Mouse (Mus musculus) hindbrain, embryonic 16.5 days (tissue): ENCODE data around the gene Rtbdn. TPM values are rescaled to one million over a fixed set of nuclear protein-coding genes. Genes with fewer than 3 reads are reported as not detected.

Experiments used
- ATAC-seq: fragments of 200-750 bp; cut with Nextera tagmentation; 2 replicates; pipeline ENCODE4 v1.8.0; 2017; ENCODE audit warnings: moderate TSS enrichment, moderate library complexity
- H3K27ac ChIP-seq: fragments of 300-500 bp; sonication (generic); 2 replicates; pipeline ENCODE4 v1.5.1; 2014; ENCODE audit warnings: low read depth, mild to moderate bottlenecking, control low read depth, low read length, moderate library complexity
- H3K27me3 ChIP-seq: fragments of 300-500 bp; sonication (generic); replicated peaks from 2 replicates; pipeline ENCODE4 v1.6.1; 2014; ENCODE audit warnings: low read length; ENCODE audit not compliant: control insufficient read depth, insufficient read depth
- H3K36me3 ChIP-seq: fragments of 300-500 bp; sonication (generic); 2 replicates; pipeline ENCODE4 v1.6.1; 2014; ENCODE audit warnings: mild to moderate bottlenecking, low read length, moderate library complexity, mixed read lengths; ENCODE audit not compliant: control insufficient read depth, insufficient read depth
- H3K4me1 ChIP-seq: fragments of 300-500 bp; sonication (generic); 2 replicates; pipeline ENCODE4 v1.6.1; 2014; ENCODE audit warnings: low read depth, low read length; ENCODE audit not compliant: control insufficient read depth, insufficient read depth
- H3K4me2 ChIP-seq: fragments of 300-500 bp; sonication (generic); 2 replicates; pipeline ENCODE4 v1.6.1; 2014; ENCODE audit warnings: mild to moderate bottlenecking, low read length, control low read depth, moderate library complexity
- H3K4me3 ChIP-seq: fragments of 300-500 bp; sonication (generic); 2 replicates; pipeline ENCODE4 v1.5.1; 2014; ENCODE audit warnings: mild to moderate bottlenecking, low read length, control low read depth, moderate library complexity
- H3K9ac ChIP-seq: fragments of 300-500 bp; sonication (generic); 2 replicates; pipeline ENCODE4 v1.6.1; 2014; ENCODE audit warnings: low read depth, mild to moderate bottlenecking, control low read depth, low read length, moderate library complexity
- H3K9me3 ChIP-seq: fragments of 300-500 bp; sonication (generic); 2 replicates; pipeline ENCODE4 v1.6.1; 2014; ENCODE audit warnings: mild to moderate bottlenecking, low read length, moderate library complexity; ENCODE audit not compliant: control insufficient read depth
- WGBS: fragments of 180-500 bp; shearing (Covaris S2); extraction: QIAGEN DNeasy Blood & Tissue Kit; methylation state at CpG from one replicate; pipeline ENCODE4 v1.1.7; 2014; 5-methylcytosine and 5-hydroxymethylcytosine counted together
- polyA plus RNA-seq: library from polyadenylated mRNA; unstranded; fragments of >200 nt; fragmentation: Nextera tagmentation; extraction: Ambion mirVana; gene quantifications from 2 replicates; pipeline ENCODE4 v1.2.1, GENCODE M21; 2015

The Rtbdn gene
- polyA plus RNA-seq, 1 experiment from 2014 or later, result 3.0 TPM

- Histone ChIP-seq H3K9me3 (no peaks in the 10 kb centered on the region), H3K9ac (peak overlapping the region; percentile 62), H3K36me3 (no peaks in the 10 kb centered on the region), H3K4me3 (peak overlapping the region; percentile 42), H3K27ac (peak overlapping the region; percentile 64), H3K4me1 (peaks cover 57% of the 10 kb centered on the region), H3K27me3 (peaks cover 5% of the 10 kb centered on the region), H3K4me2 (peak overlapping the region; percentile 99)
- ATAC-seq, result peak; percentile 37
- WGBS, result 2% methylated on average over 31 of the region's 42 CpGs
Measured at GRCm38 (mm10) chr8:84979599-84980421, 33.0 kb downstream of the Rtbdn start.

- Histone ChIP-seq H3K4me3 (no peak overlapping the region), H3K9me3 (no peaks in the 10 kb centered on the region), H3K4me1 (peaks cover 59% of the 10 kb centered on the region), H3K4me2 (peak overlapping the region; percentile 6; the same call in 1 of the 2 replicates), H3K36me3 (no peaks in the 10 kb centered on the region), H3K9ac (0 out of 2 replicates have a peak overlapping the region, but pooled peaks have one; percentile 8), H3K27ac (peak overlapping the region; percentile 1; the same call in 1 of the 2 replicates), H3K27me3 (peaks cover 5% of the 10 kb centered on the region)
- WGBS, result 31% methylated on average over 11 of the region's 11 CpGs
- no peak for ATAC-seq
Measured at GRCm38 (mm10) chr8:84980622-84981358, 34.0 kb downstream of the Rtbdn start.

- peaks cover 5% of the 10 kb centered on the region for H3K27me3 ChIP-seq
Measured at GRCm38 (mm10) chr8:84981644-84982498, 35.1 kb downstream of the Rtbdn start.

GRCm38 (mm10) chr8:84982499-84983011, 35.8 kb downstream of the Rtbdn start:
- no peak for ATAC-seq
- WGBS, result 64% methylated on average over 3 of the region's 3 CpGs

More at GRCm38 (mm10) chr8:84981644-84982498, 35.1 kb downstream of the Rtbdn start:
- H3K4me1 ChIP-seq, result peaks cover 50% of the 10 kb centered on the region
- no peak overlapping the region for H3K9ac ChIP-seq
- H3K27ac ChIP-seq, result no peak overlapping the region
- H3K4me3 ChIP-seq, result no peak overlapping the region
- no peak overlapping the region for H3K4me2 ChIP-seq
- H3K36me3 ChIP-seq, result no peaks in the 10 kb centered on the region
- no peaks in the 10 kb centered on the region for H3K9me3 ChIP-seq
- no peak for ATAC-seq
- WGBS, result 78% methylated on average over 15 of the region's 15 CpGs

GRCm38 (mm10) chr8:84984294-84985048, 37.7 kb downstream of the Rtbdn start:
- ATAC-seq, result no peak
- Histone ChIP-seq H3K4me3 (peak overlapping the region; percentile 55; the same call in 1 of the 2 replicates), H3K27ac (0 out of 2 replicates have a peak overlapping the region, but pooled peaks have one; percentile 81), H3K27me3 (no peaks in the 10 kb centered on the region; the same call in 1 of the 2 replicates), H3K36me3 (no peaks in the 10 kb centered on the region), H3K9me3 (no peaks in the 10 kb centered on the region), H3K4me1 (peaks cover 30% of the 10 kb centered on the region), H3K4me2 (peak overlapping the region; percentile 99), H3K9ac (peak overlapping the region; percentile 6; the same call in 1 of the 2 replicates)
- 16% methylated on average over 16 of the region's 16 CpGs for WGBS

More at GRCm38 (mm10) chr8:84982499-84983011, 35.8 kb downstream of the Rtbdn start:
- Histone ChIP-seq H3K27ac (no peak overlapping the region), H3K36me3 (no peaks in the 10 kb centered on the region), H3K9ac (no peak overlapping the region), H3K9me3 (no peaks in the 10 kb centered on the region), H3K4me3 (no peak overlapping the region), H3K27me3 (peaks cover 4% of the 10 kb centered on the region; the same call in 1 of the 2 replicates), H3K4me2 (no peak overlapping the region), H3K4me1 (peaks cover 44% of the 10 kb centered on the region)

- Histone ChIP-seq H3K4me2 (peak overlapping the region; percentile 99), H3K9ac (peak overlapping the region; percentile 72), H3K27me3 (no peaks in the 10 kb centered on the region; the same call in 1 of the 2 replicates), H3K4me3 (peak overlapping the region; percentile 55), H3K4me1 (peaks cover 23% of the 10 kb centered on the region), H3K27ac (peak overlapping the region; percentile 81), H3K36me3 (no peaks in the 10 kb centered on the region), H3K9me3 (no peaks in the 10 kb centered on the region)
- ATAC-seq, result no peak
- WGBS, result under 1% methylated on average over 23 of the region's 23 CpGs
Measured at GRCm38 (mm10) chr8:84985049-84985683, 38.4 kb downstream of the Rtbdn start.

GRCm38 (mm10) chr8:84985684-84986378, 39.0 kb downstream of the Rtbdn start:
- Histone ChIP-seq H3K4me1 (peaks cover 18% of the 10 kb centered on the region), H3K27ac (peak overlapping the region; percentile 81), H3K27me3 (no peaks in the 10 kb centered on the region; the same call in 1 of the 2 replicates), H3K4me3 (peak overlapping the region; percentile 55), H3K4me2 (peak overlapping the region; percentile 99), H3K9me3 (no peaks in the 10 kb centered on the region), H3K36me3 (no peaks in the 10 kb centered on the region), H3K9ac (peak overlapping the region; percentile 72)
- WGBS, result 0% methylated on average over 53 of the region's 53 CpGs
- peak; percentile 67 for ATAC-seq
